Mouse (Mus musculus): ENCODE measurements around the gene Gm6904. TPM values are rescaled to one million over a fixed set of nuclear protein-coding genes. Genes with fewer than 3 reads are reported as not detected.

Gm6904 gene
- total RNA-seq, 1 experiment from 2014 or later: 7.1 TPM

Other genes with a start within 250 kb of the Gm6904 start
- not detected in 2 replicates for gene 1700129C05Rik, start 117.3 kb downstream of the Gm6904 start, total RNA-seq (2017)
- not detected in 2 replicates for gene Gm5142, start 81.5 kb downstream of the Gm6904 start, total RNA-seq (2017)
- gene Rcbtb1, start 59.0 kb downstream of the Gm6904 start, total RNA-seq (2017): 32.4 and 33.6 TPM in 2 replicates
- 2.8 and 5.9 TPM in 2 replicates for gene Phf11a, start 37.3 kb upstream of the Gm6904 start, total RNA-seq (2017)
- 49.8 and 55.0 TPM in 2 replicates for gene Phf11b, start 81.1 kb upstream of the Gm6904 start, total RNA-seq (2017)
- gene Phf11d, start 105.3 kb upstream of the Gm6904 start, total RNA-seq (2017): 3.4 and 6.6 TPM in 2 replicates
- 9.3 and 9.6 TPM in 2 replicates for gene Phf11c, start 135.2 kb upstream of the Gm6904 start, total RNA-seq (2017)
- 57.0 and 59.6 TPM in 2 replicates for gene Setdb2, start 180.7 kb upstream of the Gm6904 start, total RNA-seq (2017)
- 42.1 and 54.2 TPM in 2 replicates for gene Cab39l, start 180.8 kb upstream of the Gm6904 start, total RNA-seq (2017)